Mouse (Mus musculus) bone marrow macrophage, adult 2 months (primary cell): ENCODE measurements around the gene Abca2.

Source experiments
- CTCF ChIP-seq: IDR thresholded peaks from 2 replicates; pipeline ENCODE4 v1.5.1; 2012; ENCODE audit warnings: low read depth, mild to moderate bottlenecking, low read length, moderate library complexity
- POLR2A ChIP-seq: IDR thresholded peaks from 2 replicates; pipeline ENCODE4 v1.6.1; 2012; ENCODE audit warnings: mild to moderate bottlenecking, low read depth, low read length, borderline replicate concordance

DNA sequence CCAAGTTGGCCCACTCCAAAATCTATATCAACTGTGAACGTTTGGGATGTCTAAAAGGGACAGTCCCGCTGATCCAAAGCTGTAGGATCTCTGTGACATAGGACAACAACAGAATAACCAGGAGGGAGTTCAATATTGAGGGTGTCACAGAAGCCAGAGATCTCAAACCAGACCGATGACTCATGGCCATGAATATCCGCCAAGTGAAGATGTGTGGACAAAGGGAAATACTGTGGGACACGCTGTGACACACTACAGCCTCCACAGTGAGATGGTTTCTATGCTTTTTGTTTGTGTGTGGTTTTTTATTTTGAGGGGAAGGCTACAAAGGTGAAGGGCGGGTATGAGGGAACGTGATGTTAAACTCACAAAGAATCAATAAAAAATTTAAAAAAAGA is 60.2 kb downstream of the Abca2 start:
- TF ChIP-seq CTCF = no peak
- TF ChIP-seq POLR2A = no peak
